ENCODE assay signal across 21 mouse cellular contexts in the genomic region with DNA sequence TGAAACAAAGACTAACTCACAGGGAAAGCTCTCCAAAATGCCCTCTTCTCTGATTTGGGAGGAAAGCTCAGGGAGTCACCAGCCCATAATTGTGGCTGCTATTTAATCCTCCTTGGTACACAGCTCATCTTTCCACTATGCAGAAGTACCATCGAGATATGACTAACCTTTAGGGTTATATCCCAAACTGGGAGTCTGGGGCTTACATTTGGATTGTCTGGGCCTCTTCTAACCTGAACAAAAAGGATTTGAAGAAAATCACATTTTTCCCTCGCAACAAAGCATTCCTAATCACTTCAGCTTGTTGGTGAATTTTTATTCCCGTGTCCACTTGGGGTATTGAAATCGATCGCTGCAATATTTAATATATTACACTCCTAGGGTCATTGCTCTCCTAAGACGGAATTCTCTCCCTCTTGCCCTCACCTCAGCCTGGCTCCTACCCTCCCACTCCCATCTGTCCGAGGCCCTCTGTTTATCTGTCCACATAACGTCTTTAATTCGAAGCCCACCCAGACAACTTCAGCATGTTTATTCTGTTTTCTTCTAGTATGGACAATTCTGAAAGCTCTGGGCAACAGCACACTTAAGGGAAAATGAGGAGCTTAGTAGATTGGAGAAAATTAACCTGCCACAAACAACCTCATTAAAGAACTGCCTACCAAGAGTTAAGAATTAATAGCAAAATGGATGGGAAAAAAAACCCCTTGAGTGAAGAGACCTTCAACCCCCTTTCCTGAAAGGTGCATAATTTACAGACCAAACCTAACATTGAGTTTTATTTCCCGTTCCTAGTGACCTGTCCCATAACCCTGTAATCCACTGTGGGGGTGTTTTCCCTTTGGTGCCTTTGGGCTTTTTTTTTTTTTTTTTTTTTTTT. TPM values are rescaled to one million over a fixed set of nuclear protein-coding genes. Genes with fewer than 3 reads are reported as not detected.
DNase-seq lines count a peak whose midpoint lies in the region; ATAC-seq and TF ChIP-seq lines count a peak whose summit lies in the region.
"Had no signal": no experiment of that assay in that cellular context is flagged by ENCODE, and none has a peak within 500 bp of the region (broad histone marks: within the 10 kb centered on the region; RNA-seq: fewer than 3 reads in every experiment).

No protein-coding gene starts in this region.

- H3K9ac ChIP-seq in forebrain, embryonic 11.5 days (ENCODE audit: low read length) = peak overlapping the region; percentile 96
- H3K9ac ChIP-seq in forebrain, embryonic 16.5 days (replicated peaks; ENCODE audit: low read depth, low read length) = no peak overlapping the region
- no peak overlapping the region for H3K9ac ChIP-seq in kidney, embryonic 16.5 days (replicated peaks; ENCODE audit: low read length)
- no peak overlapping the region for H3K9ac ChIP-seq in forebrain, postnatal 0 days
- H3K9ac ChIP-seq: hindbrain, embryonic 15.5 days had no signal

- ATAC-seq in forebrain, embryonic 11.5 days (replicated peaks; ENCODE audit: low FRiP score) = no peak
- no peak for ATAC-seq in forebrain, embryonic 16.5 days
- ATAC-seq in kidney, embryonic 16.5 days (ENCODE audit: low FRiP score, low TSS enrichment) = no peak
- no peak for ATAC-seq in forebrain, postnatal 0 days
- no peak for ATAC-seq in erythroid progenitor cell, adult 5-6 weeks (replicated peaks; ENCODE audit: low FRiP score, poor library complexity, severe bottlenecking)
- ATAC-seq: activated CD4-positive, CD25-positive, alpha-beta regulatory T cell, adult 4 months had no signal

- H3K27me3 ChIP-seq in forebrain, embryonic 11.5 days (ENCODE audit: control insufficient read depth, insufficient read depth, low read length) = no peaks in the 10 kb centered on the region
- H3K27me3 ChIP-seq in forebrain, embryonic 16.5 days (replicated peaks; ENCODE audit: control insufficient read depth, insufficient read depth, low read length) = no peaks in the 10 kb centered on the region
- H3K27me3 ChIP-seq in kidney, embryonic 16.5 days (ENCODE audit: insufficient read depth, low read length) = no peaks in the 10 kb centered on the region
- no peaks in the 10 kb centered on the region for H3K27me3 ChIP-seq in forebrain, postnatal 0 days (ENCODE audit: insufficient read depth, low read length)
- H3K27me3 ChIP-seq: hindbrain, embryonic 15.5 days had no signal

- 24% methylated on average over 10 of the region's 10 CpGs for WGBS in forebrain, embryonic 11.5 days
- WGBS in forebrain, embryonic 16.5 days = 47% methylated on average over 10 of the region's 10 CpGs
- WGBS in kidney, embryonic 16.5 days = 40% methylated on average over 10 of the region's 10 CpGs
- WGBS in forebrain, postnatal 0 days = 65% methylated on average over 10 of the region's 10 CpGs

- H3K36me3 ChIP-seq in forebrain, embryonic 11.5 days (ENCODE audit: control insufficient read depth, insufficient read depth, low read length) = no peaks in the 10 kb centered on the region
- no peaks in the 10 kb centered on the region for H3K36me3 ChIP-seq in forebrain, embryonic 16.5 days (ENCODE audit: control insufficient read depth, insufficient read depth)
- no peaks in the 10 kb centered on the region for H3K36me3 ChIP-seq in kidney, embryonic 16.5 days (ENCODE audit: insufficient read depth, low read length)
- H3K36me3 ChIP-seq in forebrain, postnatal 0 days (ENCODE audit: insufficient read depth) = no peaks in the 10 kb centered on the region
- H3K36me3 ChIP-seq: hindbrain, embryonic 15.5 days had no signal

- peaks cover 47% of the 10 kb centered on the region for H3K4me1 ChIP-seq in forebrain, embryonic 11.5 days (replicated peaks; ENCODE audit: control insufficient read depth, insufficient read depth, low read length)
- H3K4me1 ChIP-seq in forebrain, embryonic 16.5 days (replicated peaks; ENCODE audit: control insufficient read depth, insufficient read depth, low read length) = peaks cover 36% of the 10 kb centered on the region
- H3K4me1 ChIP-seq in kidney, embryonic 16.5 days (ENCODE audit: insufficient read depth, low read length) = peaks cover 62% of the 10 kb centered on the region
- peaks cover 9% of the 10 kb centered on the region; the same call in 1 of the 2 replicates for H3K4me1 ChIP-seq in forebrain, postnatal 0 days (ENCODE audit: insufficient read depth)

- peak overlapping the region; percentile 99; the same call in 1 of the 2 replicates for H3K4me2 ChIP-seq in forebrain, embryonic 11.5 days (ENCODE audit: low read depth, low read length, severe bottlenecking)
- no peak overlapping the region for H3K4me2 ChIP-seq in forebrain, embryonic 16.5 days (ENCODE audit: low read length)
- no peak overlapping the region for H3K4me2 ChIP-seq in kidney, embryonic 16.5 days (replicated peaks; ENCODE audit: low read depth, low read length)
- no peak overlapping the region for H3K4me2 ChIP-seq in forebrain, postnatal 0 days (ENCODE audit: low read depth)
- H3K4me2 ChIP-seq: hindbrain, embryonic 15.5 days had no signal

- no peak for DNase-seq in forebrain, embryonic 11.5 days (ENCODE audit: low spot score)
- DNase-seq in kidney, postnatal 25 days = no peak
- DNase-seq in brain, embryonic 14.5 days (ENCODE audit: low read depth) = peak; percentile 59
- peak; percentile 21 for DNase-seq in forebrain, postnatal 0 days
- no peak for DNase-seq in cerebellum, postnatal 14 days
- DNase-seq: adrenal gland, postnatal 36 days; kidney, postnatal 10 days; layer of hippocampus, adult 9-11 months; liver; lung, adult 18-20 months; right cerebral cortex, postnatal 4 days had no signal

- peak overlapping the region; percentile 76; the same call in 1 of the 2 replicates for H3K27ac ChIP-seq in forebrain, embryonic 11.5 days (ENCODE audit: low read depth, low read length)
- no peak overlapping the region for H3K27ac ChIP-seq in forebrain, embryonic 16.5 days (ENCODE audit: low read length)
- peak overlapping the region; percentile 57; the same call in 1 of the 2 replicates for H3K27ac ChIP-seq in kidney, embryonic 16.5 days (ENCODE audit: low read length)
- H3K27ac ChIP-seq in forebrain, postnatal 0 days (ENCODE audit: low read depth, low read length) = no peak overlapping the region
- H3K27ac ChIP-seq: hindbrain, embryonic 15.5 days; macrophage had no signal

- no peak for TF ChIP-seq POLR2A in brain, embryonic 14.5 days (IDR thresholded peaks at IDR 0.05; ENCODE audit: borderline replicate concordance, extremely low read depth, insufficient read depth, insufficient read length, poor library complexity, severe bottlenecking)

- H3K4me3 ChIP-seq in forebrain, embryonic 11.5 days (ENCODE audit: low read depth, low read length) = no peak overlapping the region
- no peak overlapping the region for H3K4me3 ChIP-seq in forebrain, embryonic 16.5 days (replicated peaks; ENCODE audit: low read length)
- H3K4me3 ChIP-seq in kidney, embryonic 16.5 days (ENCODE audit: low read length) = no peak overlapping the region
- H3K4me3 ChIP-seq in forebrain, postnatal 0 days (ENCODE audit: low read depth, low read length) = no peak overlapping the region
- H3K4me3 ChIP-seq: hindbrain, embryonic 15.5 days had no signal

- TF ChIP-seq CTCF in brain, embryonic 14.5 days (IDR thresholded peaks at IDR 0.05; ENCODE audit: borderline replicate concordance, extremely low read depth, insufficient read depth, insufficient read length) = no peak
- TF ChIP-seq CTCF in forebrain, postnatal 0 days (IDR thresholded peaks at IDR 0.05; ENCODE audit: low read depth) = no peak

- H3K9me3 ChIP-seq in forebrain, embryonic 11.5 days (ENCODE audit: control insufficient read depth, low read length) = no peaks in the 10 kb centered on the region
- H3K9me3 ChIP-seq in forebrain, embryonic 16.5 days (ENCODE audit: control insufficient read depth, low read length) = no peaks in the 10 kb centered on the region
- H3K9me3 ChIP-seq in kidney, embryonic 16.5 days (ENCODE audit: low read length) = no peaks in the 10 kb centered on the region
- H3K9me3 ChIP-seq in forebrain, postnatal 0 days (ENCODE audit: low read length) = no peaks in the 10 kb centered on the region
- H3K9me3 ChIP-seq: hindbrain, embryonic 15.5 days had no signal

RNA-seq across cellular contexts. Expression of gene A930004D18Rik, which starts 2.9 kb away (rescaled TPM):
- 12.2 and 15.4 TPM in 2 replicates for polyA plus RNA-seq in forebrain, embryonic 11.5 days (2014; fragmentation: Nextera tagmentation; extraction: Ambion mirVana)
- 9.6 and 14.1 TPM in 2 replicates for polyA plus RNA-seq in forebrain, embryonic 16.5 days (2015; fragmentation: Nextera tagmentation; extraction: Ambion mirVana)
- polyA plus RNA-seq in kidney, embryonic 16.5 days (2015; fragmentation: Nextera tagmentation; extraction: Ambion mirVana) = 14.1 and 16.2 TPM in 2 replicates
- polyA plus RNA-seq in brain, embryonic 14.5 days (2012; rRNA removed) = 5.5 and 6.1 TPM in 2 replicates
- total RNA-seq in forebrain, postnatal 0 days (2014; rRNA removed) = 2.6 and 3.5 TPM in 2 replicates
- polyA plus RNA-seq in forebrain, postnatal 0 days (2015; fragmentation: Nextera tagmentation; extraction: Ambion mirVana) = 10.1 and 11.8 TPM in 2 replicates
- total RNA-seq in erythroid progenitor cell, adult 5-6 weeks (2015; ENCODE audit: low replicate concordance) = not detected in 2 replicates
- not detected in 2 replicates for total RNA-seq in erythroid progenitor cell, adult 5-6 weeks (2017; ENCODE audit: low replicate concordance)

RNA-seq across cellular contexts. Expression of gene Skida1, which starts 14.2 kb away (rescaled TPM):
- 20.2 and 23.3 TPM in 2 replicates for polyA plus RNA-seq in forebrain, embryonic 11.5 days (2014; fragmentation: Nextera tagmentation; extraction: Ambion mirVana)
- polyA plus RNA-seq in forebrain, embryonic 16.5 days (2015; fragmentation: Nextera tagmentation; extraction: Ambion mirVana) = 9.8 and 13.4 TPM in 2 replicates
- 8.8 and 9.2 TPM in 2 replicates for polyA plus RNA-seq in kidney, embryonic 16.5 days (2015; fragmentation: Nextera tagmentation; extraction: Ambion mirVana)
- polyA plus RNA-seq in brain, embryonic 14.5 days (2012; rRNA removed) = 25.4 and 33.5 TPM in 2 replicates
- 11.4 and 12.6 TPM in 2 replicates for total RNA-seq in forebrain, postnatal 0 days (2014; rRNA removed)
- polyA plus RNA-seq in forebrain, postnatal 0 days (2015; fragmentation: Nextera tagmentation; extraction: Ambion mirVana) = 4.3 and 4.9 TPM in 2 replicates
- total RNA-seq in erythroid progenitor cell, adult 5-6 weeks (2015; ENCODE audit: low replicate concordance) = not detected in 2 replicates
- not detected in 2 replicates for total RNA-seq in erythroid progenitor cell, adult 5-6 weeks (2017; ENCODE audit: low replicate concordance)
- polyA plus RNA-seq: macrophage had no signal

RNA-seq across cellular contexts. Expression of gene Mllt10, which starts 20.4 kb away (rescaled TPM):
- 52.9 and 54.2 TPM in 2 replicates for polyA plus RNA-seq in forebrain, embryonic 11.5 days (2014; fragmentation: Nextera tagmentation; extraction: Ambion mirVana)
- polyA plus RNA-seq in forebrain, embryonic 16.5 days (2015; fragmentation: Nextera tagmentation; extraction: Ambion mirVana) = 53.8 and 56.0 TPM in 2 replicates
- polyA plus RNA-seq in kidney, embryonic 16.5 days (2015; fragmentation: Nextera tagmentation; extraction: Ambion mirVana) = 63.4 and 73.6 TPM in 2 replicates
- 41.1 and 49.4 TPM in 2 replicates for polyA plus RNA-seq in brain, embryonic 14.5 days (2012; rRNA removed)
- 27.3 and 31.3 TPM in 2 replicates for total RNA-seq in forebrain, postnatal 0 days (2014; rRNA removed)
- polyA plus RNA-seq in forebrain, postnatal 0 days (2015; fragmentation: Nextera tagmentation; extraction: Ambion mirVana) = 15.9 and 27.4 TPM in 2 replicates
- 122 and 125 TPM in 2 replicates for total RNA-seq in erythroid progenitor cell, adult 5-6 weeks (2015; ENCODE audit: low replicate concordance)
- 77.9 and 98.0 TPM in 2 replicates for total RNA-seq in erythroid progenitor cell, adult 5-6 weeks (2017; ENCODE audit: low replicate concordance)

RNA-seq across cellular contexts. Expression of gene H2al2a, which starts 37.9 kb away (rescaled TPM):
- polyA plus RNA-seq in forebrain, embryonic 11.5 days (2014; fragmentation: Nextera tagmentation; extraction: Ambion mirVana) = not detected in 2 replicates
- polyA plus RNA-seq in forebrain, embryonic 16.5 days (2015; fragmentation: Nextera tagmentation; extraction: Ambion mirVana) = not detected in 2 replicates
- polyA plus RNA-seq in kidney, embryonic 16.5 days (2015; fragmentation: Nextera tagmentation; extraction: Ambion mirVana) = not detected in 2 replicates
- 0.16 TPM in 1 of 2 replicates, not detected in the other for polyA plus RNA-seq in brain, embryonic 14.5 days (2012; rRNA removed)
- total RNA-seq in forebrain, postnatal 0 days (2014; rRNA removed) = not detected in 2 replicates
- not detected in 2 replicates for polyA plus RNA-seq in forebrain, postnatal 0 days (2015; fragmentation: Nextera tagmentation; extraction: Ambion mirVana)
- not detected in 2 replicates for total RNA-seq in erythroid progenitor cell, adult 5-6 weeks (2015; ENCODE audit: low replicate concordance)
- not detected in 2 replicates for total RNA-seq in erythroid progenitor cell, adult 5-6 weeks (2017; ENCODE audit: low replicate concordance)
- total RNA-seq: adrenal gland, postnatal 36 days; gastrocnemius, postnatal 4 days; left cerebral cortex, postnatal 10 days had no signal
- polyA plus RNA-seq: activated CD4-positive, CD25-positive, alpha-beta regulatory T cell, adult 4 months; embryonic facial prominence, embryonic 14.5 days; heart, embryonic 14.5 days; hindbrain, embryonic 15.5 days; macrophage had no signal

Comparison
In these comparisons a context has a peak if more than half of its experiments do, and no peak if none do; other contexts are left out.
1. DNase-seq: peak in brain, embryonic 14.5 days (single experiment) and forebrain, postnatal 0 days (single experiment); none in forebrain, embryonic 11.5 days (single experiment), kidney, postnatal 25 days (0 of 2) and cerebellum, postnatal 14 days (0 of 2).
2. H3K27ac ChIP-seq: peak in forebrain, embryonic 11.5 days (single experiment) and kidney, embryonic 16.5 days (single experiment); none in forebrain, embryonic 16.5 days (single experiment) and forebrain, postnatal 0 days (single experiment).